Mouse (Mus musculus) thymus, adult 2 months (tissue): ENCODE measurements around the gene Pdia5. TPM values are rescaled to one million over a fixed set of nuclear protein-coding genes. Genes with fewer than 3 reads are reported as not detected.

Source experiments
- DNase-seq: peaks from one replicate; pipeline ENCODE4 v3.0.0; 2021
- H3K27ac ChIP-seq: fragments of 200-500 bp; 2 replicates; pipeline ENCODE4 v1.5.1; 2012; ENCODE audit warnings: low read length, control low read depth; ENCODE audit not compliant: control insufficient read depth, insufficient read depth
- H3K27me3 ChIP-seq: fragments of 200-500 bp; 2 replicates; pipeline ENCODE4 v1.6.1; 2012; ENCODE audit warnings: mild to moderate bottlenecking, low read length, moderate library complexity, mixed read lengths; ENCODE audit not compliant: control insufficient read depth, insufficient read depth
- H3K36me3 ChIP-seq: fragments of 200-500 bp; 2 replicates; pipeline ENCODE4 v1.6.1; 2012; ENCODE audit warnings: mild to moderate bottlenecking, low read length, moderate library complexity; ENCODE audit not compliant: control insufficient read depth, insufficient read depth
- H3K4me1 ChIP-seq: fragments of 200-500 bp; replicated peaks from 2 replicates; pipeline ENCODE4 v1.6.1; 2012; ENCODE audit warnings: low read length; ENCODE audit not compliant: control insufficient read depth, insufficient read depth
- H3K4me3 ChIP-seq: fragments of 200-500 bp; 2 replicates; pipeline ENCODE4 v1.5.1; 2012; ENCODE audit warnings: mild to moderate bottlenecking, low read length, control low read depth, moderate library complexity; ENCODE audit not compliant: control insufficient read depth, insufficient read depth
- CTCF ChIP-seq: fragments of 200-500 bp; IDR thresholded peaks from 2 replicates; pipeline ENCODE4 v1.5.1; 2012; ENCODE audit warnings: mild to moderate bottlenecking, control low read depth, low read length, moderate library complexity, borderline replicate concordance; ENCODE audit not compliant: control insufficient read depth, poor library complexity, insufficient read depth; ENCODE audit errors: extremely low read depth
- POLR2A ChIP-seq: fragments of 200-500 bp; IDR thresholded peaks from 2 replicates; pipeline ENCODE4 v1.6.1; 2012; ENCODE audit warnings: mild to moderate bottlenecking, low read length, control low read depth, moderate library complexity; ENCODE audit not compliant: control insufficient read depth, poor library complexity, insufficient read depth; ENCODE audit errors: extremely low read depth
- WGBS: fragments of 180-500 bp; shearing (Covaris S2); methylation state at CpG from one replicate; pipeline ENCODE4 v1.1.7; 2018; 5-methylcytosine and 5-hydroxymethylcytosine counted together
- polyA plus RNA-seq: library from polyadenylated mRNA; depleted of rRNA; stranded (reverse); fragments of >200 nt; gene quantifications from 2 replicates; pipeline ENCODE4 v1.2.3, GENCODE M21; 2012

Pdia5 gene
- polyA plus RNA-seq, 1 experiment: 2.2 TPM

GRCm38 (mm10) chr16:35424926-35425325 lies 65.7 kb downstream of the Pdia5 start:
- Histone ChIP-seq H3K4me3 (no peak overlapping the region), H3K27me3 (no peaks in the 10 kb centered on the region), H3K4me1 (0 out of 2 replicates have a peak, but pooled peaks cover 2% of the 10 kb centered on the region), H3K27ac (no peak overlapping the region), H3K36me3 (no peaks in the 10 kb centered on the region)
- no peak for DNase-seq
- TF ChIP-seq POLR2A: no peak
- no peak for TF ChIP-seq CTCF
- WGBS: 93% methylated on average over 4 of the region's 4 CpGs

GRCm38 (mm10) chr16:35423250-35424139 lies 67.2 kb downstream of the Pdia5 start:
- 95% methylated on average over 18 of the region's 18 CpGs for WGBS
- H3K36me3 ChIP-seq: no peaks in the 10 kb centered on the region
- no peak for DNase-seq
- H3K4me3 ChIP-seq: no peak overlapping the region
- no peak overlapping the region for H3K27ac ChIP-seq
- no peaks in the 10 kb centered on the region for H3K27me3 ChIP-seq
- TF ChIP-seq POLR2A (no peak), CTCF (no peak)
- H3K4me1 ChIP-seq: 0 out of 2 replicates have a peak, but pooled peaks cover 2% of the 10 kb centered on the region

- DNase-seq: no peak
- no peak overlapping the region for H3K4me3 ChIP-seq
- no peaks in the 10 kb centered on the region for H3K27me3 ChIP-seq
- no peak overlapping the region for H3K27ac ChIP-seq
- no peaks in the 10 kb centered on the region for H3K36me3 ChIP-seq
- WGBS: 98% methylated on average over 8 of the region's 8 CpGs
- H3K4me1 ChIP-seq: 0 out of 2 replicates have a peak, but pooled peaks cover 2% of the 10 kb centered on the region
- TF ChIP-seq POLR2A (no peak), CTCF (no peak)
Measured at GRCm38 (mm10) chr16:35422705-35423104, 68.0 kb downstream of the Pdia5 start.

GRCm38 (mm10) chr16:35422141-35422540 lies 68.5 kb downstream of the Pdia5 start:
- no peak overlapping the region for H3K27ac ChIP-seq
- no peaks in the 10 kb centered on the region for H3K36me3 ChIP-seq
- WGBS: 91% methylated on average over 4 of the region's 4 CpGs
- TF ChIP-seq POLR2A: no peak
- TF ChIP-seq CTCF: 0 out of 2 replicates have a peak, but pooled peaks have one; percentile 30
- 0 out of 2 replicates have a peak, but pooled peaks cover 2% of the 10 kb centered on the region for H3K4me1 ChIP-seq
- no peak overlapping the region for H3K4me3 ChIP-seq
- H3K27me3 ChIP-seq: no peaks in the 10 kb centered on the region
- DNase-seq: peak; percentile 11

GRCm38 (mm10) chr16:35414616-35415015 lies 76.1 kb downstream of the Pdia5 start:
- no peak for TF ChIP-seq CTCF
- no peak for TF ChIP-seq POLR2A
- Histone ChIP-seq H3K27ac (no peak overlapping the region), H3K4me3 (no peak overlapping the region), H3K27me3 (no peaks in the 10 kb centered on the region), H3K36me3 (no peaks in the 10 kb centered on the region), H3K4me1 (no peaks in the 10 kb centered on the region)
- no peak for DNase-seq
- WGBS: 94% methylated on average over 5 of the region's 5 CpGs

- no peak for TF ChIP-seq POLR2A
- no peak for TF ChIP-seq CTCF
- H3K4me3 ChIP-seq: no peak overlapping the region
- H3K27me3 ChIP-seq: no peaks in the 10 kb centered on the region
- H3K27ac ChIP-seq: no peak overlapping the region
- DNase-seq: no peak
- no peaks in the 10 kb centered on the region for H3K4me1 ChIP-seq
- WGBS: 96% methylated on average over 4 of the region's 4 CpGs
- H3K36me3 ChIP-seq: no peaks in the 10 kb centered on the region
Measured at GRCm38 (mm10) chr16:35406706-35407105, 84.0 kb downstream of the Pdia5 start.
